Mouse (Mus musculus) intestine, embryonic 14.5 days (tissue): Measurements from ENCODE around the gene Acss1. TPM values are rescaled to one million over a fixed set of nuclear protein-coding genes. Genes with fewer than 3 reads are reported as not detected.
A peak's percentile ranks its signal among the peaks of the same experiment; 100 is the strongest.

ENCODE experiments used
- ATAC-seq: fragments of 200-750 bp; cut with Nextera tagmentation; replicated peaks from 2 replicates; pipeline ENCODE4 v1.8.0; 2017; ENCODE audit warnings: low read depth, moderate number of reproducible peaks, moderate TSS enrichment, moderate library complexity; ENCODE audit not compliant: low FRiP score, low TSS enrichment
- DNase-seq: peaks from one replicate; pipeline ENCODE4 v3.0.0-alpha.2; 2018; ENCODE audit warnings: low spot score
- H3K27ac ChIP-seq: fragments of 300-500 bp; sonication (generic); 2 replicates; pipeline ENCODE4 v1.5.1; 2014; ENCODE audit warnings: low read depth, mild to moderate bottlenecking, control low read depth
- H3K27me3 ChIP-seq: fragments of 300-500 bp; sonication (generic); replicated peaks from 2 replicates; pipeline ENCODE4 v1.6.1; 2014; ENCODE audit warnings: low read length, control low read depth; ENCODE audit not compliant: control insufficient read depth, insufficient read depth
- H3K36me3 ChIP-seq: fragments of 300-500 bp; sonication (generic); 2 replicates; pipeline ENCODE4 v1.6.1; 2014; ENCODE audit warnings: low read length, control low read depth; ENCODE audit not compliant: control insufficient read depth, insufficient read depth
- H3K4me1 ChIP-seq: fragments of 300-500 bp; sonication (generic); replicated peaks from 2 replicates; pipeline ENCODE4 v1.6.1; 2014; ENCODE audit warnings: low read length, control low read depth, mixed read lengths; ENCODE audit not compliant: control insufficient read depth, insufficient read depth
- H3K4me2 ChIP-seq: fragments of 300-500 bp; sonication (generic); 2 replicates; pipeline ENCODE4 v1.6.1; 2014; ENCODE audit warnings: low read length
- H3K4me3 ChIP-seq: fragments of 300-500 bp; sonication (generic); 2 replicates; pipeline ENCODE4 v1.5.1; 2014; ENCODE audit warnings: low read depth, low read length, control low read depth, mixed read lengths
- H3K9ac ChIP-seq: fragments of 300-500 bp; sonication (generic); 2 replicates; pipeline ENCODE4 v1.6.1; 2014; ENCODE audit warnings: mild to moderate bottlenecking, low read length
- H3K9me3 ChIP-seq: fragments of 300-500 bp; sonication (generic); 2 replicates; pipeline ENCODE4 v1.6.1; 2016; ENCODE audit warnings: low read length, control low read depth; ENCODE audit not compliant: control insufficient read depth
- WGBS: fragments of 180-500 bp; shearing (Covaris S2); extraction: QIAGEN DNeasy Blood & Tissue Kit; methylation state at CpG from one replicate; pipeline ENCODE4 v1.1.7; 2014; 5-methylcytosine and 5-hydroxymethylcytosine counted together
- polyA plus RNA-seq: library from polyadenylated mRNA; unstranded; fragments of >200 nt; fragmentation: Nextera tagmentation; extraction: Ambion mirVana; gene quantifications from 2 replicates; pipeline ENCODE4 v1.2.1, GENCODE M21; 2014

Acss1 gene
- polyA plus RNA-seq, 1 experiment from 2014 or later: 18.2 TPM

- Histone ChIP-seq H3K4me3 (no peak overlapping the region), H3K27me3 (peaks cover 51% of the 10 kb centered on the region), H3K4me1 (no peaks in the 10 kb centered on the region), H3K27ac (no peak overlapping the region), H3K36me3 (no peaks in the 10 kb centered on the region), H3K4me2 (no peak overlapping the region), H3K9me3 (no peaks in the 10 kb centered on the region), H3K9ac (no peak overlapping the region)
- DNase-seq (no peak), ATAC-seq (no peak)
- WGBS: 85% methylated on average over 9 of the region's 9 CpGs
Measured at GRCm38 (mm10) chr2:150685389-150685788, 17.1 kb upstream of the Acss1 start.

- ATAC-seq (no peak), DNase-seq (peak; percentile 16)
- no peak overlapping the region for H3K4me2 ChIP-seq
- H3K27ac ChIP-seq: no peak overlapping the region
- no peak overlapping the region for H3K4me3 ChIP-seq
- no peak overlapping the region for H3K9ac ChIP-seq
- H3K4me1 ChIP-seq: no peaks in the 10 kb centered on the region
- H3K27me3 ChIP-seq: peaks cover 42% of the 10 kb centered on the region
- H3K9me3 ChIP-seq: no peaks in the 10 kb centered on the region
- 81% methylated on average over 12 of the region's 12 CpGs for WGBS
- no peaks in the 10 kb centered on the region for H3K36me3 ChIP-seq
Measured at GRCm38 (mm10) chr2:150684451-150684850, 16.2 kb upstream of the Acss1 start.

- WGBS: 59% methylated on average over 4 of the region's 4 CpGs
- H3K4me1 ChIP-seq: no peaks in the 10 kb centered on the region
- no peaks in the 10 kb centered on the region for H3K9me3 ChIP-seq
- peaks cover 13% of the 10 kb centered on the region for H3K27me3 ChIP-seq
- no peaks in the 10 kb centered on the region for H3K36me3 ChIP-seq
- H3K27ac ChIP-seq: no peak overlapping the region
- ATAC-seq: no peak
- H3K4me2 ChIP-seq: no peak overlapping the region
- no peak for DNase-seq
- no peak overlapping the region for H3K4me3 ChIP-seq
- H3K9ac ChIP-seq: no peak overlapping the region
Measured at GRCm38 (mm10) chr2:150681581-150681980, 13.3 kb upstream of the Acss1 start.

GRCm38 (mm10) chr2:150678392-150678791 lies 10.1 kb upstream of the Acss1 start:
- H3K4me1 ChIP-seq: no peaks in the 10 kb centered on the region
- no peaks in the 10 kb centered on the region for H3K36me3 ChIP-seq
- H3K9me3 ChIP-seq: no peaks in the 10 kb centered on the region
- H3K9ac ChIP-seq: no peak overlapping the region
- peak; percentile 85 for DNase-seq
- ATAC-seq: no peak; the same call in 1 of the 2 replicates
- H3K4me2 ChIP-seq: no peak overlapping the region
- H3K27ac ChIP-seq: no peak overlapping the region
- H3K27me3 ChIP-seq: no peaks in the 10 kb centered on the region
- H3K4me3 ChIP-seq: no peak overlapping the region
- WGBS: 2% methylated on average over 3 of the region's 3 CpGs

GRCm38 (mm10) chr2:150675525-150675924 lies 7.2 kb upstream of the Acss1 start:
- Histone ChIP-seq H3K4me3 (no peak overlapping the region), H3K27ac (no peak overlapping the region), H3K4me2 (no peak overlapping the region), H3K4me1 (no peaks in the 10 kb centered on the region), H3K9ac (no peak overlapping the region), H3K36me3 (no peaks in the 10 kb centered on the region), H3K27me3 (no peaks in the 10 kb centered on the region), H3K9me3 (no peaks in the 10 kb centered on the region)
- WGBS: 26% methylated on average over 1 of the region's 1 CpGs
- no peak for DNase-seq
- no peak; the same call in 1 of the 2 replicates for ATAC-seq

DNA sequence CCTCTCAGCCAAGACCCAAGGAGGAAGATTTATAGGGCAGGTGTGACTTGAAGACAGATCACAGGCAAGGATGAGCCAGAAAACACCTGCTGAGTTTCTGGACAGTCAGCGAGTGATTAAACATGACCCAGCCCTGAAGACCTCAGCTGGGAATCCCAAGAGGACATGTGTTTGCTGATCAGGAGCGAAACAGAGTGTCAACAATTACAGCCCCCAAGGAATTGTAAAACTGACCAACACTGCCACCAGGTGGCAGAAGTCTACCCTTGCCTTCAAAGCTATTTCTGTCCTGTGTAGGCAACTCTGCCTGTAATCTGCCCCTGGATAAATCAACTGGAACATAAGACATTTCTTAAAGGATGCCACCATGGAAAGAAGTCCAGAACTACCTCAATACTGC lies 6.6 kb upstream of the Acss1 start:
- Histone ChIP-seq H3K27me3 (no peaks in the 10 kb centered on the region), H3K9me3 (no peaks in the 10 kb centered on the region), H3K4me1 (no peaks in the 10 kb centered on the region), H3K4me2 (no peak overlapping the region), H3K27ac (no peak overlapping the region), H3K9ac (no peak overlapping the region), H3K4me3 (no peak overlapping the region), H3K36me3 (no peaks in the 10 kb centered on the region)
- WGBS: 8% methylated on average over 2 of the region's 2 CpGs
- ATAC-seq: peak; percentile 78
- DNase-seq: peak; percentile 84

DNA sequence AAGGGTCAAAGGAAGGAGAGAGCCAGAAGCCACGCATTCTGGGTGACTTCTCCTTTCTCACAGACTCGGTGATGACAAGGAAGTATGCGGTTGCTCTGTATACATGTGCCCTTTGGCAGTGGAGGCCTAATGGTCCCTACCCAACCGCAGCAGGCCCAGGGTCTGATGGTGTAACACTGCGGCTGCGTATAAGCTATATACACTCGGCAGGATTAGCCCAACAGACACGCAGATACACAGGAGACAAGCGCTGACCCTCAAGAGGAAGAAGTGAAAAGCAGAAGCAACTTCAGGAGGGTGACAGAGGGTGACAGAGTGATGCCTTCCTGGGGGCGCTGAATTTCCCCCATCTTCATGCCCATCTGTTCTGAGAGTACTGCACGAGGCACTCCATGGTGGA lies 5.6 kb upstream of the Acss1 start:
- DNase-seq (no peak), ATAC-seq (no peak)
- no peaks in the 10 kb centered on the region for H3K4me1 ChIP-seq
- H3K36me3 ChIP-seq: no peaks in the 10 kb centered on the region
- no peak overlapping the region for H3K4me3 ChIP-seq
- H3K4me2 ChIP-seq: no peak overlapping the region
- no peaks in the 10 kb centered on the region for H3K9me3 ChIP-seq
- WGBS: 85% methylated on average over 11 of the region's 11 CpGs
- no peaks in the 10 kb centered on the region for H3K27me3 ChIP-seq
- H3K27ac ChIP-seq: no peak overlapping the region
- H3K9ac ChIP-seq: no peak overlapping the region

DNA sequence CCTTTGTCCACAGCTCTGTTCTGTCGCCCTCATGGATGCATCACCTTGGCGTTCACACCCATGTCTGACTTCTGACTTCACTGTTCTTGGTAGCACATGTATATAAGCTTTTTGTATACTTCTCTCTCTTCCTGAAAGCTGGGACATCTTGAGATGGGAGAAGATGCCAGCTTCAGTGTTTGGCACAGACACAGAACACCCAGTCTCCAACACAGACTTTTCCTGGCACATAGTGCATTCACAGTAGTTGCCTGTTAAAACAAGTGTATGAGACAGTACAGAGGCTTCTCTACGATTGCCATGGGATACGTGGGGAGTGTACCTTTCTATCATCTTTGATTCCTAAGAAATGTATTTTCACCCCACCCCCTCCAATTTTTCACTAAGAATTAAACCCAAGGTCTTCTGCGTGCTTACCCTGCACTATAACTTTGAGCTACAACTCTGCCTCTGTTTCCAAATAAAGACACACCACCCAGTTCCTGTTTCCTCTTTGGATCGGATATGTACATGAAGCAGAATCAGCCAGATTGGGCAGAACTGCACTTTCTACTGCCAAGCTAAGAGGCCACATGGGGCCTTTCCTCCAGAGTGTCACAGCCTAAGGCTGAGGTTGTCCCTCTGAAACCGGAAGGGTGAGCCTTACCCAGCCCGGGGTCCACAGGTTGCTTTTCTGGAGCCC lies 3.5 kb upstream of the Acss1 start:
- no peak overlapping the region for H3K4me3 ChIP-seq
- ATAC-seq (no peak), DNase-seq (no peak)
- no peak overlapping the region for H3K4me2 ChIP-seq
- no peaks in the 10 kb centered on the region for H3K27me3 ChIP-seq
- H3K27ac ChIP-seq: no peak overlapping the region
- H3K4me1 ChIP-seq: peaks cover 13% of the 10 kb centered on the region; the same call in 1 of the 2 replicates
- no peaks in the 10 kb centered on the region for H3K36me3 ChIP-seq
- H3K9ac ChIP-seq: no peak overlapping the region
- WGBS: 79% methylated on average over 8 of the region's 8 CpGs
- H3K9me3 ChIP-seq: no peaks in the 10 kb centered on the region

GRCm38 (mm10) chr2:150670926-150671325 lies 2.6 kb upstream of the Acss1 start:
- no peak for ATAC-seq
- no peaks in the 10 kb centered on the region for H3K9me3 ChIP-seq
- H3K36me3 ChIP-seq: no peaks in the 10 kb centered on the region
- no peak overlapping the region for H3K4me3 ChIP-seq
- H3K27ac ChIP-seq: no peak overlapping the region
- no peak for DNase-seq
- 79% methylated on average over 1 of the region's 1 CpGs for WGBS
- H3K27me3 ChIP-seq: no peaks in the 10 kb centered on the region
- no peak overlapping the region for H3K9ac ChIP-seq
- H3K4me1 ChIP-seq: peaks cover 14% of the 10 kb centered on the region; the same call in 1 of the 2 replicates
- H3K4me2 ChIP-seq: no peak overlapping the region
